In the genomic region with DNA sequence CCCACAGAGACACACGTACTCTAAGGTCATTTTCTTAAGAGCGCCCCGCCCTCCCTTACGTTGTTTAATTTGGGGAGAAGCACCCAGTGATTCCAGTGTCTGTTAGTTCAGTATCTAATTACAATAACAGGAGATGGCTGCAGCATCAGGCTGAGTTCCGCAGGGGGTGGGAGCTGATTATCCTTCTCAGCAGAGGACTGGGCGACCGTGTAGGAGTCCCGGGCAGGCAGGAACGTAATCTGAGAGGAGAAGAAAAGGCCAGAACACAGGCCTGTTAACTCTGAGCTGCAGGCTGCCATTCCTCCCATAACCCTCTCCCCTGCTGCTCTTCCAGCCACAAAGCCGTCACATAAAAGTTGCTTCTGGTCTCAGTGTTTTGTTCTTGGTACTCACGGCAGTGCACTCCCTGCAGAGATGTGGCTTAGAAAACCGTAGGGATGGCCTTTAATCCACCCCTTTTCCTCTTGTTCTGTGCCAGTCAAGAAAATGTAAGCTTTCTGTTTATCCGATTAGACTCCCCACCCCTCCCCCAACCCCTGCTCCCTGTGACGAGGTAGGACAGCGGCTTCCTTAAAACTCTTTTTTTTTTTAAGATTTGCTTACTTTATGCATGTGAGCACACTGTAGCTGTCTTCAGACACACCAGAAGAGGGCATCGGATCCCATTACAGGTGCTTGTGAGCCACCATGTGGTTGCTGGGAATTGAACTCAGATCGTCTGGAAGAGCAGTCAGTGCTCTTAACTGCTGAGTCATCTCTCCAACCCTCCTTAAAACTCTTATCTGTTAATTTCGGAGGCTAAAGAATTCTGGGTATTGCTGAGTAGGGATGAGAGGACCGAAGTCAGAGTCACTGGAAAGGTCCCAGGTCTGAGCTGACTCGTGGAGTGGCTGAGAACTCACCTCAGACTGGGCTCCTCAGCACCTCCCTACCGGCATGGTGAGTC, we compare ENCODE assay signal across 8 mouse cellular contexts.
DNase-seq lines count a peak whose midpoint lies in the region; ATAC-seq lines count a peak whose summit lies in the region.

No protein-coding gene starts in this region.

- 3% methylated on average over 21 of the region's 21 CpGs for WGBS in forebrain, embryonic 16.5 days
- 4% methylated on average over 21 of the region's 21 CpGs for WGBS in limb, embryonic 10.5 days
- 2% methylated on average over 21 of the region's 21 CpGs for WGBS in midbrain, embryonic 16.5 days

- peak overlapping the region; percentile 9 for H3K4me3 ChIP-seq in forebrain, embryonic 16.5 days (replicated peaks; ENCODE audit: low read length)
- peak overlapping the region; percentile 43 for H3K4me3 ChIP-seq in limb, embryonic 10.5 days
- H3K4me3 ChIP-seq in midbrain, embryonic 16.5 days (ENCODE audit: low read depth, low read length), result no peak overlapping the region

- H3K4me2 ChIP-seq in forebrain, embryonic 16.5 days (ENCODE audit: low read length), result peak overlapping the region; percentile 23
- peak overlapping the region; percentile 34 for H3K4me2 ChIP-seq in midbrain, embryonic 16.5 days (ENCODE audit: low read length)

- DNase-seq in adrenal gland, adult 2 months, result peak; percentile 21
- no peak for DNase-seq in adrenal gland, postnatal 4 days (ENCODE audit: low spot score in 2 of 2)
- peak; percentile 55 for DNase-seq in T-cell, adult 2 months (ENCODE audit: low spot score)
- DNase-seq in limb, embryonic 10.5 days (ENCODE audit: low spot score), result peak; percentile 55
- DNase-seq in cerebellum, postnatal 4 days (ENCODE audit: low spot score in 2 of 2), result no peak

- no peaks in the 10 kb centered on the region for H3K36me3 ChIP-seq in forebrain, embryonic 16.5 days (ENCODE audit: control insufficient read depth, insufficient read depth)
- H3K36me3 ChIP-seq in limb, embryonic 10.5 days, result no peaks in the 10 kb centered on the region
- no peaks in the 10 kb centered on the region for H3K36me3 ChIP-seq in midbrain, embryonic 16.5 days (ENCODE audit: control insufficient read depth, insufficient read depth, low read length)

- ATAC-seq in forebrain, embryonic 16.5 days, result peak; percentile 45
- peak; percentile 80 for ATAC-seq in midbrain, embryonic 16.5 days
- ATAC-seq in inflammation-experienced regulatory T-cells, adult 6 months, result no peak

- no peak overlapping the region for H3K27ac ChIP-seq in forebrain, embryonic 16.5 days (ENCODE audit: low read length)
- peak overlapping the region; percentile 83 for H3K27ac ChIP-seq in limb, embryonic 10.5 days
- no peak overlapping the region for H3K27ac ChIP-seq in midbrain, embryonic 16.5 days (ENCODE audit: low read length)

- peaks cover 9% of the 10 kb centered on the region for H3K4me1 ChIP-seq in forebrain, embryonic 16.5 days (replicated peaks; ENCODE audit: control insufficient read depth, insufficient read depth, low read length)
- H3K4me1 ChIP-seq in limb, embryonic 10.5 days, result peaks cover 27% of the 10 kb centered on the region
- peaks cover 7% of the 10 kb centered on the region for H3K4me1 ChIP-seq in midbrain, embryonic 16.5 days (ENCODE audit: control insufficient read depth, insufficient read depth, low read length)

- peak overlapping the region; percentile 12; the same call in 1 of the 2 replicates for H3K9ac ChIP-seq in forebrain, embryonic 16.5 days (replicated peaks; ENCODE audit: low read depth, low read length)
- no peak overlapping the region for H3K9ac ChIP-seq in midbrain, embryonic 16.5 days (ENCODE audit: low read depth, low read length)

- no peaks in the 10 kb centered on the region for H3K27me3 ChIP-seq in forebrain, embryonic 16.5 days (replicated peaks; ENCODE audit: control insufficient read depth, insufficient read depth, low read length)
- H3K27me3 ChIP-seq in limb, embryonic 10.5 days (ENCODE audit: low read depth, poor library complexity, severe bottlenecking), result no peaks in the 10 kb centered on the region
- no peaks in the 10 kb centered on the region for H3K27me3 ChIP-seq in midbrain, embryonic 16.5 days (ENCODE audit: control insufficient read depth, insufficient read depth, low read depth, low read length)

- no peaks in the 10 kb centered on the region for H3K9me3 ChIP-seq in forebrain, embryonic 16.5 days (ENCODE audit: control insufficient read depth, low read length)
- no peaks in the 10 kb centered on the region for H3K9me3 ChIP-seq in limb, embryonic 10.5 days (replicated peaks)
- H3K9me3 ChIP-seq in midbrain, embryonic 16.5 days (replicated peaks; ENCODE audit: control insufficient read depth, low read length, poor library complexity, severe bottlenecking), result no peaks in the 10 kb centered on the region

Comparison
In these comparisons a context has a peak if more than half of its experiments do, and no peak if none do; other contexts are left out.
1. DNase-seq: peak in adrenal gland, adult 2 months (single experiment), T-cell, adult 2 months (single experiment) and limb, embryonic 10.5 days (single experiment); none in adrenal gland, postnatal 4 days (0 of 2) and cerebellum, postnatal 4 days (0 of 2).